Mouse (Mus musculus) lung, adult 18-20 months (tissue): ENCODE measurements around the gene Fndc5.
A peak's percentile ranks its signal among the peaks of the same experiment; 100 is the strongest.

Source experiments
- DNase-seq, 2 experiments: peaks; one replicate each; pipeline ENCODE4 v3.0.0; 2022; ENCODE audit warnings: mixed read lengths in 2 of 2

Fndc5 gene

DNA sequence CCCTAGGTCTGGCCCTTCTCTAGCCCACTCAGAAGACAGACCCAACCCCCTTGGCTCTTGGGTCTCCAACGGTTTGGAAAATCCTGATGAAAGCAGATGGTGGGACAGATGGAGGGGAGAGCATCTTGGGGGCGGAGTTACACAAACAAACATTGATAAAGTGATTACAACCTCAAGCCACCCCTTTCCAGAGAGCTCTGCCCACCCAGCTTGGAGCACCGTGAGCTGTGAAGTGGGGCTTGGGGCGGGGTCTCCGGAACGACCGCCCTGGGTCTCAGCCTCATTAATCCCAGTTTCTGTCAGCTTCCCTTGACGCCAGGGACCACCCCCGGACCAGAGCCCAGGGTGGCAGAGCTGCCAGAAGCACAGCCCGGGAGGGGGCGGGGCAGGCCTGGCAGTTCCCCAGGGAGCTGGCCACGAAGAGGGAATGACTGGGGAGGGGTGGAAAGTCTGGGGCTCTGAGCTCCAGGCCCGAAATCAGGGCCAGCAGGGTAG is 12.1 kb upstream of the Fndc5 start:
- DNase-seq = no peak

DNA sequence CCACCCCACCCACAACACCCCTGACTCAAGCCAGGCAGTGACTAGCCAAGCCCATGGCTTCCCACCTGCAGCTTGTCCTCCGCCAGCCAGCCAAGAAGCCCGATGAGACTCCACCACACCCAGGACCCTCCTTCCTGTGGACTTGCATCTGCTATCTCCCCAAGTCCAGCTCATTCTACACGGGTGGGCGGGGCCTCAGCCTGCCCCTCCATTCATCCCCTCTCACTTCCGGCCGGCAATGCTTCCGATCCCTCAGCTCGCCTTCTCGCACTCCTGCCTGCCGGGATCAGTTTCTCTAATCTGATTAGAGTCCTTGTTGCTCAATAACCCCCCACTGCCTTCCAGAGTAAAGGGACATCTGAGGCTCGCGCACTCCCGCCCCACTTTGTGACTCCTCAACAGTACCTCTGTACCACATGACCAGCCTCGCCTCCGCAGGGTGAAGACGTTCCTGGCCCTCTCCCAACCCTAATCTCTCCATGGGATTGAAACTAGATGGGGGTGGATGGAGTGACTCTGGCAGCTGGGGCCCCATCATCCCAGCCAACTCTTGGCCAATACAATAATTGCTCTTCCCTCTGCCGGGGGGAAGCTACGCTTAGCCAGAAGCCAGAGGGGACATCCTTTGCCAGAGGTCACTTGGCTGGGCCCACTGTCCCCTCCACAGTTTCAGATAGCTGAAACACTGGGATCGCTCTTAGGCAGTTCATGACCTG is 10.9 kb upstream of the Fndc5 start:
- DNase-seq = peak; percentile 45 to 50

DNA sequence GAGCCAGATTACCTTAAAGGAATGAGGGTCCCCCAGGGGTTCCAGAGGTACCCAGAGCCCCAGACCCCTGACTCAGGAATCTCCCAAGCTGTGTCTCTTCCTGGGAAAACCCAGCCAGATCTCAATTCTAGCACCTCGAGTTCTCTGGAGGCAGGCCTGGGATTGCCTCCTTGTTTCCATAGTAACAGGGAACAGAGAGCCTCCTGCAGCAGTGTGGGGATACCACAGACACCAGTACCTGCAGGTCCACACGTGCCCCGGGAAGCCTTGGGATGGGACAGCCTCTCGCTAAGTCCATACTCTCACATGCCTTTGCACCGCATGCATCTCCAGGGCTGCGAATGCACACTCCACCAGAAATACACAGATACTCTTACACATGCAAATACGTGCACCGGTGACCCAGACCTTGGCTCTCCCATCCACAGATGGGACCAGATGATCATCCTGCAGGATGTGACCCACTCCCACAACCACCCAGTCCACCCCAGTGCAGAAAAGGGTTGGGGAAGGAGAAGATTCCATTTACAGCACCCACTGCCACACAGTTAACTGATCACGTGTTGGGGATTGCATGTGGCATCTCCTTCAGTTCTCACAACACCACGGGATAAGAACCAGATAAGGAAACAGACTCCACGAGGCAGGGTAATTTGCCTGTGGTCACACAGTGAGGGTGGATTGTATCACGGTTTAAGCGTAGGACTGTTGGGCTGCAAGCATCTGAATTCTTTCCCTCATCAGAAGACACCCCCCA is 8.0 kb upstream of the Fndc5 start:
- no peak for DNase-seq

DNA sequence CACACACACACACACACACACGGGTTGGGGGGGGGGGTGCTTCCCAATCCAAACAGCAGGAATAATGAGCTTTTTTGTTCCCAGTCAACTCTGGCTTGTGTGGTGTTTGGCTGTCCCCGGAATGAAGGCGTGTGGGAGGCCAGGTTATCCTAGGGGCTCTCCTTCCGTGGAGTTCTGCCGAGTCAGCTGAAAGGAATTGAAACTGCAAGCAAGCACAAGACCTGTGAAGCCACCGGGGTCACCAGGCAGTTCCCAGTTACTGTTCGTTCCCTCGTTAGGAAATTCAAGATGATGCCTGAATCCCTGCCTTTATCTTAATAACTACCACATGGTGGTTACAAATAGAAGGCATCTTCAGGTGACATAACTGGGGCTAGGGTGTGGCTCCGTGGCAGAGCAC is 7.4 kb upstream of the Fndc5 start:
- no peak for DNase-seq

DNA sequence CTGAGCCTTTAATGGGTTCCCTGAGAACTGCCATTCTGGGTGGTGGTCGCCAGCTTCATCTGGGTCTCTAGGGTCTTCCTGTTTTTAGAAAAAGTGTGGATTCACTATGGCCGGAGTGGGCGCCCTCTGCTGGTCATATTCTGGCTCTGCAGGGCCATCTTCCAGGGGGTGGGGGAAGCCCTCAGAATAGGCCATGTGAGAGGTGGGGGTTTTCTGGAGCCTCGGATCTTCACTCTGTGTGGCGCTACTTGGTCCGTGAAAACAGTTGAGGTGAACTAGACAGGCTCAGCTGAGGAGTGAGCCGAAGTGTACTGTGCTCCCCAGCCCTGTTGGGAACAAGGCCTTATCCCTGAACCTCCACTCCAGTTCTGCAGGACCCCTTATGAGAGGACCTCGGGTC is 6.7 kb upstream of the Fndc5 start:
- DNase-seq = no peak

DNA sequence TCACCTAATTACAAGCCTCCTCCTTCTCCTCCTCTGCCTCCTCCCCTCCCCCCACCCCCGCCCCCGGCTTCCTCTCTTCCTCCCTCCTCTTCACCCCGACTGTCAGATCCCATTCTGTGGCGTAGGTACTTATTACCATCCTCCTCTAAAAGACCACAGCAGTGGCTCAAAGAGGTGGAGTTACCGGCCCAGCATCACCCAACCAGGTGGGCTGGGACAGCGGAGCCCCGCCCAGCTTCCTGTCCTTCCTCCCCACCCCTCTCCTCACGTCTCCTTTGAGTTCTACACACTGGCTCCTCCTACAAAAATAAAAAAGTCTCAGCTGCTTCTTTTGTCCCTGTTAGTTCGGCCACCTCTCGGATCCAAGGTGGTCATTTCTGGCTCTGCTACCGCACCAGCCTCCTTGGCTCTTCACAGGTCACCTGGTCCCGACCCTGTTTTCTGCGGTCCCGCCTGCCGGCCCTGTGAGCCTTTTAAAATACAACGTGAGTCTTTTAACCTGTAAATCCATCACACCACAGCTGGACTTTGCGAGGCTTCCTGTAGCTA is 6.0 kb upstream of the Fndc5 start:
- peak; percentile 51 to 59 for DNase-seq

DNA sequence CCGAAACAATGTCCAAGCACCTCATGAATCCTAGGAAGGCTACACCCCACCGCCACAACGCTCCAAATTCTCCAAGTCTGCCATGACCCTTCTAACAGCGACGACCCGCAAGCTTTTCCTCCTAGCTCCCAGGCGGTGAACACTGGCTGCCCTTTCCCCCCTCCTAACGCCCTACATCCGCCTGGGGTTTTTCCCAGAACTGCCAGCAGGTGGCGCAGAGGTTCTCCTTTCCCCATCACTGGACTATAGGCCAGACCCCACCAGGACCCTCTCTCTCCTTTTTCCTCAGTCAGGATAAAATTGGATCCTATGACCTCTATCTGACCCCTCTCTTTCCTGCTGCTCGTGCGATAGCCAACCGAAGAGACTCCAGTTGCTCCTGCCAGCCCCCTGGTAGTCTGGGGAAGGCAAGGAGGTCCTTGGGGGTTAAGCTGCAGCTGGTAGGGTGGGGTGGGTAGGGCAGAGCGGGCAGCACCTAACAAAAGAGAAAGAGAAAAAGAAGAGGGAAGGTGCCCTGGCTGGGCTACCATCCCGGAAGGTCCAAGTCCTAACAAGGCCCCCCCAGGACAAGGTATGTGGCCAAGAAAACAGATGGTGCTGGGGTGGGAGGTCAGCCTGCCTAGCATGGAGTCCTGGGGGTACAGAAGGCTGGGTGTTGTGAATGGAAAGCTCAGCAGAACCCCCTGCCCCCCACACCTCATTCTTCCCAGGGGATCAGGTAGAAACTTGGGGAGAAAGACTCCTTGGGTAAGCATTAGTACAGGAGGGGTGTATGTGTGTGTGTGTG is 1.8 kb upstream of the Fndc5 start:
- DNase-seq = peak; percentile 55 to 58

DNA sequence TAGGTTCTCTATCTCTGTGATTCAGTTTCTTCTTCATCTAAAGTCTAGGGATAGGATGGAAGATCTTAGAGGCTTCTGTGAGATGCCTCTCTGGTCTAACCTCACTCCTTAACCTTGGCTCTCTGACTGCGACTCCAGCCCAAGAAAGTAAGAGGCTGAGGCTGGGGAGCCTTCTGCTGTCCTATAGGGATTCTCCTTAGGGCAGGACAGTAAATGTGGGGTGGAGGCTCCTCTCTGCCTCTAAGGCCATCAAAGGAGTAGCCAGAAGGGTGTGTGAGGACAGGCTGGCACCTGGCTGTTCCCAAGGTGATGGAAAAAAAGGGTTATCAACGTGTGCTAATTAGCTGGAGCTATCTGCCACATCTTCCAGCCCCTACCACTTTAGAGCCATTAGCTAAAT is 1.2 kb upstream of the Fndc5 start:
- no peak for DNase-seq

DNA sequence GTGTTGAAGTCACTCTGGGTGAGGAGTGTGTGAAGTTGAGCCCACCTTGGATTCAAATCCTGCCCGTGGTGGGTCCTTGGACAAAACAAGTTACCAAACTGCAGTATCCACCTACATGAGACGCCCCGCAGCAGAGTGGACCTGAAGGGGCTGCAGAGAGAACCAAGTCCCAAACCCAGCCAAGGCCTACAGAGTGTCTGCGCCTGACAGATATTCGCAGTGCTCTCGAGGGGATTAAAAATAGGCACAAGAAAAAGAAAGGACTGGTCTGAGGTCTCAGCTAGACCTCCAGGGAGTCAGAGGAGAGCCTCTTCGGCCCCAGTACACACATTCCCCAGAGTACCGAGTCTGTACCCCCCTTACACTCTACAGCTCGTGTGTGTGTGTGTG is 615 bp upstream of the Fndc5 start:
- no peak for DNase-seq

DNA sequence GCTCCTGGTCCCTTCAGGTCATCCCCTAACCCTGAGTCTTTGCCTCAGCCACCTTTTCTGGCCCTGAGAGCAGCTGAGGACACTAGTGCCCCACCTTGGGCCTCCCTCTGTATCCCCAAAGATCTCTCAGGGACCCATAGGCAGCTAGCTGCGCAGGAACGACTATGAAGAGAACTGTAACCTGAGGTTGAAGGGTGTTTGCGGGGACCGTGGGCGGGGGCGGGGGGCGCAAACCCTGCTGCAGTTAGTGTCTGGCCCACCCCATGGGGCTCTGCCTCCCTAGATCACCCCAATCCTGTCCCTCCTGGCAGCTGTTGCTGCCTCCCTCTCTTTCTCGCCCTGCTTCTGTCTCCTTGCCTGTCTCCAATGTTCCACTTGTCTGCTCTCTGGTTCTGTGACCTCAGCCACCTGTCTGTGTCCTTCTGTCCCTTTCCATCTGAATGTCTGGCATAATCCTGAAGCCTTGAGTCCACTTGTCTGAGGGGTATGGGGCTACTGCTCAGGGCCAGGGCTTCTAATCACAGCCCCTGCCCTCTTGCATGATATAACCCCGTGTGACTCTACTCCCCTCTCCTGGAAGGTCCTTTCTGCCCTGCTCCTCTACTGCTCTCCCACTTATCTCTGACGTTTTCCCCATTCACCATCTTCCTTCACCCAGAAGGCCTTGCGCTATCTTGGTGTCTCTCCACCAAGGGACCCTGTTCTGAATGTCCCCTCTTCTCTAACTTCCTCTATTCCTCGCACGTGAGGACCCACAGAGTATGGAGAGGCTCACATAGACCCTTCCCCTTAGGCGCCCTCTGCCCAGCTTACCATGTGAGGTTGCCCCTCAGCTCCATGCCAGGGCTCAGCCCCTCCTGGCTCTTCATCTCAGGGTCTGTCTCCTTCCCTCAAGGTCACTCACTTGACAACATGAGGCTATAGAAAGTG is 858 bp downstream of the Fndc5 start:
- DNase-seq = no peak

DNA sequence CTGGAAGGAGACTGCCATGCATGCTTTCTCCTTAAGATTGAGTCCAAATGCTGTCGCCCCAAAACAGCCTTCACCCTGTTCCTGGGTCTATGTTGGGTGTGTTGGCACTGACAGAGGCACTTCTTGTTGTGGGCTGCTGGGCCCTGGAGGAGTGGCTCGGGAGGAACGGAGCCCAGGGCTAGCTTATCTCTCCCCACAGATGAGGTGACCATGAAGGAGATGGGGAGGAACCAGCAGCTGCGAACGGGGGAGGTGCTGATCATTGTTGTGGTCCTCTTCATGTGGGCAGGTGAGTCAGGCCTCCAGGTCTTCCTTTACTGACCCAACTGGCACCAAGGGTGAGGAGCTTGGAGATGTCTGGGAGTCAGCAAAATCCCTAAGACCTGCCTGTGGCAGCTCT is 2.8 kb downstream of the Fndc5 start:
- DNase-seq = no peak

DNA sequence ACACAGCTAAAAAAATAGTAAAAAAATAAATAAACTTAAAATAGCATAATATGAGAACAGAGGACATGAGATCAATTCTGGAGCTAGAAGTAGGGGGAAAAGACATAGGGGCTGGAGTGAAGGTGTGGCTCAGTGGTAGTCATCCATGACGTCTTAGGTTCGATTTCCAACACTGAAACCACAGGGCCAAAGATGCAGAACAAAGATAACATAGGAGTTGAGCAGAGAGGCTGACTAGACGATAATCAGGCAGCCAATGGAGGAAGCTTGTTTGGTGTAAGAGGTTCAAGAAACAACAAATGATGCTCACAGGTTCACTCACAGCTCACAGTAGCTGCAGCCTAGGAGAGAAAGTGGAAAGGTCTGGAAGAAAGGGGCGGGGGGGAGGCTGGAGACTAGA is 4.0 kb downstream of the Fndc5 start:
- no peak for DNase-seq

DNA sequence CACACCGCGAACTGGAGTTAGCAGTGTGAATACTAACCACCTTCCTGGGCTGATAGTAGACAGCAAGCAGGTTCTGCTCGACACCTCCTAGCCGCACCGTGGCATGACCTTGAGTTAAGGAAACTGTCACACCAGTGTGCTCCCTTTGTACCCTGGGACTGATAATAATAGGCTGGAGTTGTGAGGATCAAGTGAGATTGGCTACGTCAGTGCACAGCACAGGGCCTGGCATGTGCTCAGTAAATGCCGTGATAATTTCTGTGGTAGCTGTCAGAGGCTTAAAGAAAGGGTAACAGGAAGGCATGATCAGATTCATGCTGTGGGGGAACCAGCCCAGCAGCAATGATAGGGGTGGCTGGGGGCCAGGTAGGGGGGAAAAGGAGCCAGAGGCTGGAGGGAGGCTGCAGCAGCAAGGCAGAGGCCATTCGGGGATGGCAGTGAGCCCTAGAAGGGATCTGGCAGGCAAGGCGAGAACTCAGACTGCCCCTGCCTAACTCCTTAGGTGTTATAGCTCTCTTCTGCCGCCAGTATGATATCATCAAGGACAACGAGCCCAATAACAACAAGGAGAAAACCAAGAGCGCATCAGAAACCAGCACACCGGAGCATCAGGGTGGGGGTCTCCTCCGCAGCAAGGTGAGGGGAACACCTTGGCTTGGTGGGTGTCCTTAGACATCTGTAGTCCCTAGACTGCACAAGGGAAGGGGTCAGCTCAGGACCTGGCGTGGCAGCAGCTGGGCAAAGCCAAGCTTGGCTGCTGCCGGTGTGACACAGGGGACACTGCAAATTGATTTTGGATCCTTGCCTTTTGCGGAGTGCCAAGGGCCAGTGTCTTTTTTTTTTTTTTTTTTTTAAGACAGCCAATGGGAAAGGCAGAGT is 5.0 kb downstream of the Fndc5 start:
- no peak for DNase-seq

DNA sequence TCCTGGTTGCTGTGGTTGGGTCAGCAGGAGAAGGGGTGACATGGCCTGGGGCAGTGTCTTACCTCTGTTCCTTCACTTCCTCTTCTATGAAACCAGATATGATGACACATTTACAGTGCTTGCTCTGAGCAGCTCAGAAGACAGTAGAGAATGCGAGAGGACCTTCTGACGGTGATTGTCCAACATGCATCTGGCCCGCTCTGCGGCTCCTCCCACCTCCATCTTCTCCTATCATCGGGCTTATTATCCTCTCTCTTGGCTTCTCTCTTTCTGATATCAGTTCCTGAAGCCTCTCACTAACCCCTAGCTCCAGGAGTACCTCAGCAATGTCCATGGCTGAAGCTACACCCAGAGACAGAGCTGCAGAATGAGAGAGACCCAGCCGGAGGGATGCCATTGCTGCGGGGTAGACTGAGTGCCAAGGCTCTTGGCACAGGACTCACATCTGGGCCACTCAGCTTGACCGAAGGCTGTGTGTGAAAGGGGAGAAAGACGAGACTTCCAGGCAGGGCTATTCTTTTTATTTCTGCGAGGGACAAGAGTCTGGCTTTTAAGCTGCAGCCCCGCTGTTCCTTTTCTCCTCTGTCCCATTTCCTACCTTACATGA is 5.7 kb downstream of the Fndc5 start:
- no peak for DNase-seq

DNA sequence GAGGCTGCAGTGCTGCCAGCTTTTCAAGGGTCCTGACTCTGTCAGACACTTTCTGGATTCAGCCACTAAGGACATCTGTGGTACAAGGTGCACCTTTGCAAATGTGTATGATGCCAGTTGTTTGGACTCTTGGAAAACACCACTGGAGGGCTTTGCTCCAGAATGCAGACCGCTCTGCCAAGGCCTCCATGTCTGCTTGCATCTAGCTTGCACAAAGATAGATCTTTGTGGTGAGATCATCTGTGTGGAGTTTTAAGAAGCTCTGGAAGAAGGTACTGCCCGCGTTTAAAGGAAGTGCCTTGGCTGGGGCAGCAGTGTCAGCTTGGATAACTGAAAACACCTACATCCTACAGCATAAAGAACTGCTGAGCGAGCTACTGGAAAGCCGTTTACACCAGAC is 6.7 kb downstream of the Fndc5 start:
- no peak for DNase-seq

DNA sequence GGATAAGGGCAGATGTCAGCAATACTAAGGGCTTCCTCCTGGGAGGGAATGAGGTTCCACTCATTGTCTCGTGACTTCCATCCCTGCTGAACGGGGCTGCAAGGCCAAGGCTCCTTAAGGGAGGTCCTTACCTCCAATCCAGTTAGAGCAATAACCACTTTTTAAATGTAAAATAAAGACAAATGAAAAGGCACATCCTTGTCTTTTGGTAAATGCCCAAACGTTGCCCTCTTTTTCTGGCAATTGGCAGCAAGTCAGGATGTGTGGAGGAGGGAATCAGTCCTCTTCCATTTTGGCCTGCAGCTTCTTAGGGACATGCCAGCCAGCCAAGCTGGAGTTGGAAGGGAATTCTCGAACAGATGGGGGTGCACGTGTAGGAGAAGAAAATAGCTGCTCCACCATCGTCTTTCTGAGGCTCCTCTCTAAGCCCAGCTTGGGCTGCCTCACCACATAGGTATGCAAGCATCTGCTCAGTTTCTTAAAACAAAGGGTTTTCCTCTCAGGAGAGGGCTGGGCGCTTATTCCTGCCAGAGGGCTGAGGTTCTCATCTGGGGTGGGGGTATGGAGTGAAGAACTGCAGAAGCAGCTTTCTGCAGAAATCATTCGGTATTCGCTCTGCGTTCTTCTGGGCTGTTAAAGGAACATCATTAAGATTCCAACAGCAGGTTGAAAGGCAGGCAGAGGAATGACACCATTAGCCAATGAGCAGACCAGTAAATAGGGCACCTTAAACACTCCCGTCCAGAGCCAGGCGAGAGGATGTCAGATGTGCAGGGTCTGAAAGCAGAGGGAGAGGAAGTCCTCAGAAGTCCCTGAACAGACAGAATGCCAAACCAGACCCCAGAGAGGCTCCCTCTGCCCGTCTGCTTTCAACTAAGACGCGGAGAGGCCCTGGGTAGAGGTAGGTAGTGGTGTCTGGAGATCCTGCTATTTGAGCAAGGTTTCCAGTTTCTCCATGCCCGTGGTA is 7.9 kb downstream of the Fndc5 start:
- peak in 1 of 2 experiments; percentile 1 for DNase-seq

DNA sequence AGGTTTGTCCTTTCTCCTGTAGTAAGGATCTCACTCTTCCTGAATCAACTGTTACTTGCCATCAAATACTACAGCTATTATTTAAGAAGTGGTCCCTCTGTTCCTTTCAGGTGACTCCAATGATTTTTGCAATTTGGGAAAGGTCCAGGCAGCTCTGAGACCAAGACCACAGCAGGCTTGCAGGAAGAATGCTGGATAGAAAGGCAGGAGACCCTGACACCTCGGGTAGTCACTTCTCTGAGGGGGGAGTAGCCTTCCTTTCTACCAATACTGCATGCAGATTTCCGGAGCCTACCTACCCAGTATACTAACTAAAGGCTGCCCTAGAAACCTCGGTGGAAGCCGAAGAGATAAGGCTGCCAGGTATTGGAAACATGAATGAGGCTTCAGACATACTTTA is 8.6 kb downstream of the Fndc5 start:
- peak in 1 of 2 experiments; percentile 1 for DNase-seq

DNA sequence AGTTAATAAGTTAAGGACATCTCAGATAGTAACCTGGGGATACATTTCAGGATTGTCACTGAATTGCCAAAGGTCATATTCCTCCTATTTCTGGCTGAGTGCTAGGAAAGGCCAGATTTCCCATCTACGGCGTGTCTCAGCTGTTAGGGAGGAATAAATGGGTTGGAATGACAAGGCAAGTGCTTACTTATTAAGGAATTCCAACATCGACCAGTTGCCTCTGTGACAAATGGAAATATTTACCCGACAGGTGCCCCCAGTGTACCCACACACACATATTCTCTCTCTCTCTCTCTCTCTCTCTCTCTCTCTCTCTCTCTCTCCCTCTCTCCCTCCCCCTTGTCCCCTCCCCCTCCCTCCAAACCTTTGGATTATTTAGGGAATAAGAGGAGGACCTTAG is 9.1 kb downstream of the Fndc5 start:
- no peak for DNase-seq

DNA sequence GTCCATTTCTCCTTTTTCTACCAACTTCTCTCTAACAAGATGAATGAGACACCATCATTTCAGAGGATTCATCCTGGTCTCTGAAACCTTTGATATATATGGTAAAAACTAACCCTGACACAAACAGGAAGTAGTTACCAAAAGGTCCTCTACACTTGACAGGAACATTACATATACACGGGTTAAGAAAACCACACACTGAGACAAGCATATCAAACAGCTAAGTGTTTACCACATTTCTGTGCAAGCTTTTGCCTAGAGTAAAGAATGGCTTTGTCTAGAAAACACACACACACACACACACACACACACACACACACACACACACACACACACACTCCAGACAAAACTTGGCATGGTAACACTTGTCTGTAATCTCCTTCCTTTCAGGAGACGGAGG is 9.6 kb downstream of the Fndc5 start:
- DNase-seq = no peak
